Mouse (Mus musculus) liver, embryonic 16.5 days (tissue): ENCODE data around the gene Cela1. TPM values are rescaled to one million over a fixed set of nuclear protein-coding genes. Genes with fewer than 3 reads are reported as not detected.

ENCODE experiments used
- microRNA-seq: library from miRNA; unstranded; fragments of <30 nt; microRNA quantifications from one replicate; pipeline ENCODE4, GENCODE M21; 2016
- polyA plus RNA-seq: library from polyadenylated mRNA; unstranded; fragments of >200 nt; fragmentation: Nextera tagmentation; extraction: Ambion mirVana; gene quantifications from 2 replicates; pipeline ENCODE4 v1.2.1, GENCODE M21; 2015

The Cela1 gene
- polyA plus RNA-seq, 1 experiment from 2014 or later, result 30.0 TPM

Small RNAs within 50 kb of the gene (microRNA-seq; reads per million reads assigned to microRNA genes)
- gene Mir6961, result not detected

Other genes with a start within 250 kb of the Cela1 start
- gene Letmd1, start 218.9 kb downstream of the Cela1 start, polyA plus RNA-seq, result 12.8 and 15.3 TPM in 2 replicates
- 0.84 and 0.98 TPM in 2 replicates for gene Csrnp2, start 192.4 kb downstream of the Cela1 start, polyA plus RNA-seq
- gene Tfcp2, start 135.9 kb downstream of the Cela1 start, polyA plus RNA-seq, result 3.5 and 4.3 TPM in 2 replicates
- 0.18 and 0.50 TPM in 2 replicates for gene Pou6f1, start 87.9 kb downstream of the Cela1 start, polyA plus RNA-seq
- gene Dazap2, start 72.6 kb downstream of the Cela1 start, polyA plus RNA-seq, result 131 and 146 TPM in 2 replicates
- 9.1 and 9.3 TPM in 2 replicates for gene Smagp, start 51.0 kb downstream of the Cela1 start, polyA plus RNA-seq
- gene Bin2, start 18.4 kb downstream of the Cela1 start, polyA plus RNA-seq, result 18.0 and 20.6 TPM in 2 replicates
- gene Galnt6, start 41.5 kb upstream of the Cela1 start, polyA plus RNA-seq, result 1.8 TPM in 2 replicates
- gene Slc4a8, start 73.8 kb upstream of the Cela1 start, polyA plus RNA-seq, result 0.46 and 0.76 TPM in 2 replicates
- 0.51 and 0.72 TPM in 2 replicates for gene Scn8a, start 181.9 kb upstream of the Cela1 start, polyA plus RNA-seq